Mouse (Mus musculus) ES-E14 (cell line): ENCODE data around the gene Phxr2.

Source experiments
- CHD2 ChIP-seq: IDR thresholded peaks from 2 replicates; pipeline ENCODE4 v1.6.1; 2014; ENCODE audit warnings: mild to moderate bottlenecking, low read depth, low read length, inconsistent platforms
- HCFC1 ChIP-seq: IDR thresholded peaks from 2 replicates; pipeline ENCODE4 v1.6.1; 2012; ENCODE audit warnings: low read length, inconsistent platforms, borderline replicate concordance; ENCODE audit not compliant: insufficient read depth

- TF ChIP-seq CHD2: no peak
- no peak for TF ChIP-seq HCFC1
These were observed 40.9 kb downstream of the Phxr2 start for GRCm38 (mm10) chr10:99085240-99085587.
